Mouse (Mus musculus) stomach, postnatal 0 days (tissue): ENCODE data around the gene Prps1l3.

Experiments used
- CTCF ChIP-seq: IDR thresholded peaks from 2 replicates; pipeline ENCODE4 v1.5.1; 2016; ENCODE audit warnings: antibody characterized with exemption, low read depth, mild to moderate bottlenecking, moderate library complexity
- EP300 ChIP-seq: optimal IDR thresholded peaks from 2 replicates; pipeline ENCODE3; 2016; ENCODE audit warnings: antibody characterized with exemption

DNA sequence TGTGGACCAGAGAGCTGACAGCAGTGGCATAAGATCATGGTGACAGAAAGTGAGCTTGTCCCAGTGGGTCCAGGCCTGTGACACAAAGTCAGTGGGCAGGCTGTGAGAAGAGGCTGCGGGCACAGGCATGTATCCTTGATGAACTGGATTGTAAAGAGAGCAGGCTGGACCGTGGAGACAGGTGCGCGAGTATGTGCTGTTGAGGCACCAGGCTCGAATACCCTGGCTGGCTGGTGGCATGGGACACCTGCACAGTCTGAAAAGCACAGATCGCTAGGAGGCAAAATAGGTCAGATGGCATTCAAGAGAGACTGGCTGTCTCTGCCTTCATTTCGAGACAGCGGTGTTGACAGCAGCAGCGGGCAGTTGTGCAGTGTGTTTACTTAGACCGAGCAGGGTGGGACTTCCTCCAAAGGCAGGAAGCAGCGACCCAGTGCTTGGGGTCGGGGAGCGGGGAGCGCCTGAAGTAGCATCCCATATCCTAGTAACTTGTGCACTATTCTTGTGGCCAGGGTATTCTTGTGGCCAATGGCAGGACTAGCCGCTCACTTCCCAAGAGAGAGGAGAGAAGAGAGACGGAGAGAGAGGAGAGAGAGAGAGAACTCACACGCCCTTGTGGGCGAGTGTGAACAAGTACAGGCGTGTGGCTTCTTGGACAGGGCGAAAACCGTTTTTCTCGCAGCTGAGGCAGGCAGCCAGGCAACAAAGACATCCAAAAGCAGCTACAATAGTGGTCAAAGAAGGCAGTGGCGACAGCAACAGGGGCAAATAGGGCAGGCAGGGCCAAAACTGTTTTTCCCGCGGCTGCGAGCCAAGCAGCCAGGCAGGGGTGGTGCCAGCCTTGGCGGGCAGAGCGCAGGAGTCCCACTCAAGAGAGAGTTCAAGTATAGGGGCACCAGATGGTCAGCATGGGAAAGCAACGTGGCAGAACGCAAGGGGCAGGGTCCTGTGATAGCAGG, 18.6 kb upstream of the Prps1l3 start:
- TF ChIP-seq CTCF (no peak), EP300 (no peak)
